Mouse (Mus musculus) ovary, postnatal 10 days (tissue): ENCODE data around the gene C6.

Experiments used
- DNase-seq: peaks from one replicate; pipeline ENCODE4 v3.0.0; 2022; ENCODE audit warnings: low spot score

Gene C6

GRCm38 (mm10) chr15:4726830-4727310 is at the start of gene C6:
C6 (plus strand) TSS chr15:4727175.
- no peak for DNase-seq

GRCm38 (mm10) chr15:4697604-4698003 is 29.4 kb upstream of the C6 start:
- DNase-seq: no peak

- no peak for DNase-seq
Observed at GRCm38 (mm10) chr15:4734150-4734549, 7.2 kb downstream of the C6 start.

GRCm38 (mm10) chr15:4734996-4735609 is 8.1 kb downstream of the C6 start:
- no peak for DNase-seq

GRCm38 (mm10) chr15:4747656-4748055 is 20.7 kb downstream of the C6 start:
- no peak for DNase-seq

DNA sequence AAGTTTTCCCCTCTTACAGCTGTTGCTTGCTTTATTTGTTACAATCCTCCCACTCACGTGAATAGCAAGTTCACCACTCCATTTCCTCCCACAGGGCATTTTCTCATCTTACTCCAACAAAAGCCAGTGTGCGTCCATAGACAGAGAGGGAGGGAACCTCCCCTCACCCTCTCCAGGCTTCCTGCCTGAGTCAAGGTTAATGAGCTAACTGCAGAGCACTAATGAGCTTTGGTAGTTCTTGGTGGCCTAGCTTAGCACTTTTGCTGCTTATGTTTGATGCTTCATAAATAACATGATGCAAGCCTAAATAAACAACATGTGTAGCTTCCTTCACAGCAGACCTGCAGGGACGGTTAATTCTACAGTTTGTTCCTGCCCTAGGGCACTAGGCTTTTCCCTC is 63.4 kb downstream of the C6 start:
- DNase-seq: no peak

- DNase-seq: no peak
Observed at GRCm38 (mm10) chr15:4796861-4797260, 69.9 kb downstream of the C6 start.

- no peak for DNase-seq
Observed at GRCm38 (mm10) chr15:4804256-4804655, 77.3 kb downstream of the C6 start.

DNA sequence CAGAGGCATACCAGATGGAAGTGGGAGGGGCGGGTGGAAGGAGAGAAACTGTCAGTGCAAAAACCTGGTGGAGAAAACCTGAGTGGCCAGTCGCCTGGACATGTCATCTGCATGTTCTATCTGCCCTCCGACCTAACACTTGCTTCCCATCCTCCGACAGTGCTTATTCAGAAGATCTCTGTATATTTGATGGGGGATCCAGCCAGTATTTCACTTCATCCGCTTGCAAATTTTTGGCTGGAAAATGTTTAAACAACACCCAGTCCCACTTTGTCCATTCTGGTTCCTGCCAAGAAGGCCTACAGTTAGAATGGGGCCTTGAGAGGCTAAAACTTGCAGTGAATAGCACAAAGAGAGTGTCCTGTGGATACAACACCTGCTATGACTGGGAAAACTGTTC is 81.2 kb downstream of the C6 start:
- DNase-seq: no peak

- no peak for DNase-seq
Observed at GRCm38 (mm10) chr15:4814976-4815375, 88.0 kb downstream of the C6 start.

GRCm38 (mm10) chr15:4815711-4816110 is 88.7 kb downstream of the C6 start:
- DNase-seq: no peak

DNA sequence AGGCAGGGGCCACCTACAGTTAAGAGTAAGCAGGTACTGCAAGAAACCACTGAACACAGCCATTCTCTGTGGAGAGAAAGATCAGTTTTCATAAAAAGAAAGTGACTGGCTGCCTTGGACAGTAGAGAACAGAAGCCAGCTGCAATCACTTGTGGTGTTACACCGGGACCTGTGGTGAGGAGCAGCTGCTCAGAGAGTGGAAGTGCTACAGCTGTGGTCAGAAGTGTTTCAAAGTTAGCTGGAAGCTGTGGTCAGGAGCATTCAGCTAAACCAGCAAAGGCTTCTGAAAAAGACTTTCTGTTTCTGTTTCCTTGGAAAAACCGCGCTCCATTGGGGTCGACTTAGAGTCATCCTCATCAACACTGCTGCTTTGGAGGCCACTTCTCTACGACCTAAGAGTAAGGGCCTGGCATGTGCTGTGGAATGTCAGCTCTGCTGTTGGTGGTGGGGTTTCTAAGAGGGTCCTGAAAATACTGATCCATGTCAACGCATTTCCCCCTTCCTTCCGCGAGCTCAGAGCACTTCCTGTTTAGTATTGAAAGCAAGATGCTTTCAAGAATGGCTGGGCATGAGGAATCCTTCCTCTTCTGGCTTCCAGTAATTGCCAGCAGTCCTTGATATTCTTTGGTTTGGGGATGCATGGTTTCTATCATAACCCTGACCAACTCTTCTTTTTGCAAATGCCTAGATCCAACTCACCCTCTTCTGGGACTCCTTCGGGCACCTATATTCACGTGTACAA is 89.9 kb downstream of the C6 start:
- DNase-seq: no peak

DNA sequence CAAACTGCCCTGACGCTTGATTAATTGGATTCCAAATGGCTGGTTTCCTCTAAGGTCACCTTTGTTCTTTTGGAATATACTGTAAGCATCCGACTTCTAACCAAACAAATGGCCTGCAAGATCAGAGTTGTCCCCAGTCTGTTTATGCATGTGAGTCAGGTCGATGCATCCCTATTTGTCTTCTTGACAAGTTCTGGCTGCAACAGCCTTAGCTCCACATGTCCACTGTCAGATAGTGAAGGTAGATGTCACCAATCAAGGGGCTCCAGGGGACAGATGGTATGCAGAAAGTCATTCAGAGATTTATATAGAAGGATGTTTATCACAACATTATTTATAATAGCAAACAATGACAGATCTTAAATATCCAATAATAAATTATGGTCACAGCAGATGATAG is 91.5 kb downstream of the C6 start:
- no peak for DNase-seq

DNA sequence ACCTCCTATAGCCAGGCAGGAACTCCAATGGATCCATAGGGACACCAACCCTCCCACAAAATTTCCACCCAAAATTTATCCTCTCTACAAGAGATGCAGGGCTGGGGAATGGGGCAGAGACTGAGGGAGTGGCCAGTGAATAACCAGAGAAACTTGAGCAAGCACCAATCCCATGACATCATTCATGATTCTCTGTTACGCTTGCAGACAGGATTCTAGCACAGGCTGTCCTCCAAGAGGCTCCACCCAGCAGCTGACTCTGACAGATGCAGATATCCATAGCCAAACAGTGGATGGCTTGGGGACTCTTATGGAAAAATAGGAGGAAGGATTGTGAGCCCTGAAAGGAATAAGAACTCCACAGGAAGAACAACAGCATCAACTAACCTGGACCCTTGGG is 94.2 kb downstream of the C6 start:
- no peak for DNase-seq

DNA sequence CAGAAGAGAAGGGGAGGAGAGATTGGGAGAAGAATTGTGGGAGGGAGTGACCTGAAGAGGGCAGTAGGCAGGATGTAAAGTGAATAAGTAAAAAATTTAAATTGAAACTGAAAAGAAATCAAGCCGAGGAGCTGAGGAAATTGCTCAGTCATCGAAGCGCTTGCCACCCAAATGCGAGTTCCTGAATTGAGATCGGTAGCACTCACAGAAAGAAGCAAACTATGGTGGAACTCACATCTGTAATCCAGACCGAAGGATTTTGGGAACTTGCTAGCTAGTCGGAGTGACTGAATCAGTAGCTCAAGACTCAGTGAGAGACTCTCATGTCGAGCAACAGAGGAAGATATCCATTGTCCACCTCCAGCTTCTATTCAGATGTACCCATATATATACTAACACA is 94.8 kb downstream of the C6 start:
- no peak for DNase-seq

- DNase-seq: no peak
Observed at GRCm38 (mm10) chr15:4827736-4828135, 100.8 kb downstream of the C6 start.

GRCm38 (mm10) chr15:4836354-4836753 is 109.4 kb downstream of the C6 start:
- no peak for DNase-seq

DNA sequence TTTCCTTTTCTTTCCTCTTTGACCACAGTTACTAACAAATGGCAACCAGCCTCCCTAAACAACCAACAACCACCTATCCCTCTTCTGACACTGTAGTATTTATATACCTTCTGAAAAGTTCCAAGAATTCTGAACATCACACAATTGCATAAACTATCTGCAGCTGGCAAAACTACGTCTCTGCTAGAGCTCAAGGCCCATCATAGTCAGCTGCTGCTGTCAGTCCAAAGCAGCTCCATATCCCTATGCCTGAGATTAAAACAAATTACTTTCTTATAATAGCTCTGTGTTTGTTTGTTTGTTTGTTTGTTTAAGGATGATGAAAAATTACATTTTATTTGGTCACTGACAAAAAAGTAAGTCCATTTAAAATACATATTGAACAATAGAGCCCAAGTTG is 123.0 kb downstream of the C6 start:
- DNase-seq: no peak
